11 mouse cellular contexts compared by ENCODE assay signal in genomic region chr10:37194798-37195453, GRCm38 (mm10). TPM values are rescaled to one million over a fixed set of nuclear protein-coding genes. Genes with fewer than 3 reads are reported as not detected.
DNase-seq lines count a peak whose midpoint lies in the region; ATAC-seq lines count a peak whose summit lies in the region.
"Had no signal": no experiment of that assay in that cellular context is flagged by ENCODE, and none has a peak within 500 bp of the region (broad histone marks: within the 10 kb centered on the region; RNA-seq: fewer than 3 reads in every experiment).

No protein-coding gene starts in this region.

- no peak for ATAC-seq in heart, embryonic 13.5 days (ENCODE audit: extremely low read depth, insufficient number of reproducible peaks, low FRiP score, low TSS enrichment)
- 0 out of 2 replicates have a peak, but pooled peaks have one; percentile 2 for ATAC-seq in heart, embryonic 16.5 days (replicated peaks; ENCODE audit: extremely low read depth, insufficient read depth, low FRiP score)
- ATAC-seq in kidney, embryonic 14.5 days (ENCODE audit: low FRiP score, low TSS enrichment): no peak
- ATAC-seq: forebrain, embryonic 15.5 days had no signal

- H3K4me1 ChIP-seq in heart, embryonic 13.5 days: 0 out of 2 replicates have a peak, but pooled peaks cover 4% of the 10 kb centered on the region
- H3K4me1 ChIP-seq in brown adipose tissue, adult 24 weeks (ENCODE audit: control insufficient read depth, insufficient read depth, insufficient read length, low read length): no peaks in the 10 kb centered on the region; the same call in 1 of the 2 replicates
- peaks cover 4% of the 10 kb centered on the region; the same call in 1 of the 2 replicates for H3K4me1 ChIP-seq in heart, embryonic 16.5 days (ENCODE audit: control insufficient read depth, insufficient read depth, low read length)
- H3K4me1 ChIP-seq in kidney, embryonic 14.5 days (ENCODE audit: control insufficient read depth, insufficient read depth, low read length): no peaks in the 10 kb centered on the region
- H3K4me1 ChIP-seq: forebrain, embryonic 15.5 days; neural tube, embryonic 12.5 days had no signal

- H3K27ac ChIP-seq in heart, embryonic 13.5 days (replicated peaks): peak overlapping the region; percentile 69; the same call in 1 of the 2 replicates
- H3K27ac ChIP-seq in brown adipose tissue, adult 24 weeks (replicated peaks; ENCODE audit: low read depth, low read length): peak overlapping the region; percentile 26
- peak overlapping the region; percentile 62 for H3K27ac ChIP-seq in heart, embryonic 16.5 days (ENCODE audit: low read length)
- no peak overlapping the region for H3K27ac ChIP-seq in kidney, embryonic 14.5 days (ENCODE audit: low read depth, low read length)
- H3K27ac ChIP-seq: forebrain, embryonic 15.5 days; neural tube, embryonic 12.5 days had no signal

- no peak for DNase-seq in heart, postnatal 4 days
- peak; percentile 25 for DNase-seq in splenic B cell, adult 2 months (ENCODE audit: low read depth, low spot score)
- DNase-seq in embryo, embryonic 10 days (ENCODE audit: low spot score): no peak
- no peak for DNase-seq in frontal cortex, adult 2 months (ENCODE audit: extremely low spot score in 1 of 2, low spot score in 1 of 2)
- DNase-seq: right cerebral cortex, postnatal 14 days had no signal

- no peak overlapping the region for H3K4me2 ChIP-seq in heart, embryonic 13.5 days
- H3K4me2 ChIP-seq in heart, embryonic 16.5 days (ENCODE audit: low read depth, low read length): no peak overlapping the region
- H3K4me2 ChIP-seq in kidney, embryonic 14.5 days (replicated peaks; ENCODE audit: low read depth, low read length): no peak overlapping the region
- H3K4me2 ChIP-seq: forebrain, embryonic 15.5 days; neural tube, embryonic 12.5 days had no signal

- H3K9ac ChIP-seq in heart, embryonic 13.5 days: no peak overlapping the region
- H3K9ac ChIP-seq in heart, embryonic 16.5 days (ENCODE audit: low read length): no peak overlapping the region
- H3K9ac ChIP-seq in kidney, embryonic 14.5 days (ENCODE audit: low read depth, low read length): no peak overlapping the region
- H3K9ac ChIP-seq: forebrain, embryonic 15.5 days; neural tube, embryonic 12.5 days had no signal

- H3K36me3 ChIP-seq in heart, embryonic 13.5 days: no peaks in the 10 kb centered on the region
- H3K36me3 ChIP-seq in heart, embryonic 16.5 days (ENCODE audit: control insufficient read depth, insufficient read depth): no peaks in the 10 kb centered on the region
- no peaks in the 10 kb centered on the region for H3K36me3 ChIP-seq in splenic B cell, adult 2 months (ENCODE audit: control insufficient read depth, insufficient read depth, low read length, poor library complexity, severe bottlenecking)
- H3K36me3 ChIP-seq in kidney, embryonic 14.5 days (ENCODE audit: control insufficient read depth, insufficient read depth, low read length): no peaks in the 10 kb centered on the region
- H3K36me3 ChIP-seq: forebrain, embryonic 15.5 days; neural tube, embryonic 12.5 days had no signal

- no peak overlapping the region for H3K4me3 ChIP-seq in heart, embryonic 13.5 days
- no peak overlapping the region for H3K4me3 ChIP-seq in brown adipose tissue, adult 24 weeks (ENCODE audit: insufficient read depth, low read depth, low read length)
- no peak overlapping the region for H3K4me3 ChIP-seq in heart, embryonic 16.5 days (ENCODE audit: low read length)
- no peak overlapping the region for H3K4me3 ChIP-seq in kidney, embryonic 14.5 days (ENCODE audit: low read length)
- H3K4me3 ChIP-seq: forebrain, embryonic 15.5 days; neural tube, embryonic 12.5 days had no signal

- no peaks in the 10 kb centered on the region for H3K27me3 ChIP-seq in heart, embryonic 13.5 days (replicated peaks)
- no peaks in the 10 kb centered on the region for H3K27me3 ChIP-seq in heart, embryonic 16.5 days (ENCODE audit: control insufficient read depth, insufficient read depth, low read length)
- no peaks in the 10 kb centered on the region for H3K27me3 ChIP-seq in splenic B cell, adult 2 months (ENCODE audit: control insufficient read depth, insufficient read depth, low read length, poor library complexity, severe bottlenecking)
- no peaks in the 10 kb centered on the region for H3K27me3 ChIP-seq in kidney, embryonic 14.5 days (ENCODE audit: control insufficient read depth, insufficient read depth, low read length)
- H3K27me3 ChIP-seq: forebrain, embryonic 15.5 days; neural tube, embryonic 12.5 days had no signal

- 85% methylated on average over 13 of the region's 13 CpGs for WGBS in heart, embryonic 13.5 days
- WGBS in heart, embryonic 16.5 days: 79% methylated on average over 13 of the region's 13 CpGs
- 77% methylated on average over 13 of the region's 13 CpGs for WGBS in kidney, embryonic 14.5 days

- H3K9me3 ChIP-seq in heart, embryonic 13.5 days: no peaks in the 10 kb centered on the region
- H3K9me3 ChIP-seq in heart, embryonic 16.5 days (replicated peaks; ENCODE audit: control insufficient read depth, low read length): no peaks in the 10 kb centered on the region
- H3K9me3 ChIP-seq in kidney, embryonic 14.5 days (ENCODE audit: control insufficient read depth, low read length): no peaks in the 10 kb centered on the region
- H3K9me3 ChIP-seq: forebrain, embryonic 15.5 days; neural tube, embryonic 12.5 days had no signal

RNA-seq across cellular contexts. Expression of gene Marcks, which starts 56.2 kb away (rescaled TPM):
- polyA plus RNA-seq in heart, embryonic 13.5 days (2015; fragmentation: Nextera tagmentation; extraction: Ambion mirVana): 48.6 and 51.1 TPM in 2 replicates
- 100 to 1,000 TPM; 142 to 146 TPM for total RNA-seq in heart, postnatal 4 days (2021)
- polyA plus RNA-seq in brown adipose tissue, adult 24 weeks (2012; ENCODE audit: insufficient read depth, insufficient read length, missing spikeins): 39.9 and 44.6 TPM in 2 replicates
- polyA plus RNA-seq in heart, embryonic 16.5 days (2015; fragmentation: Nextera tagmentation; extraction: Ambion mirVana): 37.6 and 42.2 TPM in 2 replicates
- 172 and 225 TPM in 2 replicates for polyA plus RNA-seq in kidney, embryonic 14.5 days (2014; fragmentation: Nextera tagmentation; extraction: Ambion mirVana)
- 119 and 126 TPM in 2 replicates for polyA plus RNA-seq in frontal cortex, adult 2 months (2012; rRNA removed)
